Mouse (Mus musculus): ENCODE data around the gene Rfx7.
A peak's percentile ranks its signal among the peaks of the same experiment; 100 is the strongest.

- TF ChIP-seq POLR2A (IDR thresholded peaks at IDR 0.05; ENCODE audit: insufficient read depth, low read depth, low read length) (peak; percentile 43; the same call in 1 of the 2 replicates), CTCF (IDR thresholded peaks at IDR 0.05; ENCODE audit: insufficient read depth, low read depth, low read length) (no peak)
These were observed 129.5 kb downstream of the Rfx7 start for GRCm38 (mm10) chr9:72661561-72661894.

All from olfactory bulb, adult 2 months (tissue).